Mouse (Mus musculus) liver, embryonic 16.5 days (tissue): ENCODE results near the gene Matn1. TPM values are rescaled to one million over a fixed set of nuclear protein-coding genes. Genes with fewer than 3 reads are reported as not detected.

Experiments used
- ATAC-seq: fragments of 200-750 bp; cut with Nextera tagmentation; 2 replicates; pipeline ENCODE4 v1.8.0; 2017; ENCODE audit warnings: low read depth, mild to moderate bottlenecking, moderate number of reproducible peaks, moderate library complexity
- H3K27ac ChIP-seq: fragments of 300-500 bp; sonication (generic); 2 replicates; pipeline ENCODE4 v1.5.1; 2014; ENCODE audit warnings: mild to moderate bottlenecking, low read length
- H3K27me3 ChIP-seq: fragments of 300-500 bp; sonication (generic); 2 replicates; pipeline ENCODE4 v1.6.1; 2014; ENCODE audit warnings: low read depth, low read length, mixed read lengths; ENCODE audit not compliant: control insufficient read depth, insufficient read depth
- H3K36me3 ChIP-seq: fragments of 300-500 bp; sonication (generic); 2 replicates; pipeline ENCODE4 v1.6.1; 2014; ENCODE audit warnings: mild to moderate bottlenecking; ENCODE audit not compliant: control insufficient read depth, insufficient read depth
- H3K4me1 ChIP-seq: fragments of 300-500 bp; sonication (generic); 2 replicates; pipeline ENCODE4 v1.6.1; 2014; ENCODE audit warnings: low read depth, low read length, mixed read lengths; ENCODE audit not compliant: control insufficient read depth
- H3K4me2 ChIP-seq: fragments of 300-500 bp; sonication (generic); 2 replicates; pipeline ENCODE4 v1.6.1; 2014; ENCODE audit warnings: low read depth, low read length, mixed read lengths
- H3K4me3 ChIP-seq: fragments of 300-500 bp; sonication (generic); 2 replicates; pipeline ENCODE4 v1.5.1; 2014; ENCODE audit warnings: low read depth, mild to moderate bottlenecking, low read length
- H3K9ac ChIP-seq: fragments of 300-500 bp; sonication (generic); 2 replicates; pipeline ENCODE4 v1.6.1; 2014; ENCODE audit warnings: low read depth, low read length
- H3K9me3 ChIP-seq: fragments of 300-500 bp; sonication (generic); replicated peaks from 2 replicates; pipeline ENCODE4 v1.6.1; 2016; ENCODE audit warnings: low read length; ENCODE audit not compliant: control insufficient read depth
- WGBS: fragments of 180-500 bp; shearing (Covaris S2); extraction: QIAGEN DNeasy Blood & Tissue Kit; methylation state at CpG from one replicate; pipeline ENCODE4 v1.1.7; 2014; ENCODE audit not compliant: insufficient replicate concordance; 5-methylcytosine and 5-hydroxymethylcytosine counted together
- polyA plus RNA-seq: library from polyadenylated mRNA; unstranded; fragments of >200 nt; fragmentation: Nextera tagmentation; extraction: Ambion mirVana; gene quantifications from 2 replicates; pipeline ENCODE4 v1.2.1, GENCODE M21; 2015

Gene Matn1
- polyA plus RNA-seq, 1 experiment from 2014 or later = 0.04 TPM

DNA sequence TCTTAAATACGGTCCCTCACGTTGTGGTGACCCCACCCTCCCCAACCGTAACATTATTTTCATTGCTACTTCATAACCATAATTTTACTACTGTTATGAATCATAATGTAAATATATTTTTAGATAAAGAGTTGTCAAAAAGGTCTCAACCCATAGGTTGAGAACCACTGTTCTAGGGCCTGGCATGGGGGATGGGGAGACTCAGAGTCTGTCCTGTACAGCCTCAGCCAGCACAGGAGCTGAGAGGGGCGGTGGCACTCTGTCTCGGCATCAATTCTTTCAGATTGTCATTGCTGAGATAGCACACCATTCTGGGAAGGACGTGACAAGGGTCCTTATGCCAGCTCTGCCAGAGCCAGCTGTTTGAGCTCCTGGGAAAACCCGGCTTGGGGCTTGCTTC lies 29.7 kb upstream of the Matn1 start:
- peaks cover 6% of the 10 kb centered on the region for H3K4me1 ChIP-seq
- 16% methylated on average over 7 of the region's 7 CpGs for WGBS
- no peak for ATAC-seq
- H3K27ac ChIP-seq = no peak overlapping the region
- no peaks in the 10 kb centered on the region for H3K9me3 ChIP-seq
- peak overlapping the region; percentile 46 for H3K4me3 ChIP-seq
- no peaks in the 10 kb centered on the region for H3K36me3 ChIP-seq
- H3K9ac ChIP-seq = no peak overlapping the region
- H3K4me2 ChIP-seq = peak overlapping the region; percentile 17
- no peaks in the 10 kb centered on the region for H3K27me3 ChIP-seq

GRCm38 (mm10) chr4:130915006-130915667 lies 29.0 kb upstream of the Matn1 start:
- ATAC-seq = no peak
- H3K4me2 ChIP-seq = peak overlapping the region; percentile 22
- H3K4me3 ChIP-seq = peak overlapping the region; percentile 46
- no peaks in the 10 kb centered on the region for H3K9me3 ChIP-seq
- H3K9ac ChIP-seq = no peak overlapping the region
- peaks cover 6% of the 10 kb centered on the region for H3K4me1 ChIP-seq
- no peak overlapping the region for H3K27ac ChIP-seq
- no peaks in the 10 kb centered on the region for H3K27me3 ChIP-seq
- WGBS = 18% methylated on average over 12 of the region's 12 CpGs
- H3K36me3 ChIP-seq = no peaks in the 10 kb centered on the region

DNA sequence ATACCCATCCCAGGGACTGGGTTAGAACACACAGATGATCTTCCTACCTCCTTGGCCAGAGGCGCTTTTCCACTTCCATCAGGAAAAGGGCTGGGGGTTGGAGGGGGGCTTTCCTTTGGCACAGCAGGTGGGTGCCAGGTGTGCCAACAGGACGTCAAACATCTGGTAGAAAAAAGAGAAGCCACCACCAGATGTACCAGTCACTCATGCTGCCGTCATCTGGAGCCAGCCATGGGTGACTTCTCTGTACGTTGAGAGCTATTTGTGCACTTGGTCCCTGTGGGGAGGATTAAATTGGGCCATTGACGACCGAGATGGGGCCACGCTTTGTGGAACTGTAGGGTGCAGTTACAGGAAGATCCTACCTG lies 28.5 kb upstream of the Matn1 start:
- peak overlapping the region; percentile 46; the same call in 1 of the 2 replicates for H3K4me3 ChIP-seq
- H3K4me1 ChIP-seq = peaks cover under 1% of the 10 kb centered on the region
- H3K4me2 ChIP-seq = peak overlapping the region; percentile 22; the same call in 1 of the 2 replicates

DNA sequence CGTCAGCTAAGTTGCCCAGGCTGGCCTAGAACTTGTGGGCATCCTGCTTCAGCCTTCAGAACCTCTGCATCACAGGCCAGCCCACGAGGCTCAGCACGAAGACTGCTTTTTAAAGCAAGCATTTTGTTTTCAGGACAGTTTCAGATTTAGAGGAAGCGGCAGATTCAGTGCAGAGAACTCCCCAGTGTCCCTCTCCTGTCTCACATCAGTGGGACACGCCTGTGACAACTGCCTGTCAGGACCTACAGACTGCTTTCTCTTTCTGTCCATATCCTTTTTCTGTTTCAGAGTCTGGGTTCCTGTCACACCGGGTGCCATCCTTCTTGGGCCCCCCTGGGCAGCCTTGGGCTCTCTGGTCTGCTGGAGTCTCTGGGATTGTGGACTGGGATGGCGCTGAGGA lies 27.5 kb upstream of the Matn1 start:
- H3K9ac ChIP-seq = no peak overlapping the region
- H3K4me3 ChIP-seq = no peak overlapping the region
- H3K4me1 ChIP-seq = peaks cover 3% of the 10 kb centered on the region
- H3K36me3 ChIP-seq = no peaks in the 10 kb centered on the region
- ATAC-seq = no peak
- H3K27ac ChIP-seq = no peak overlapping the region
- H3K4me2 ChIP-seq = no peak overlapping the region
- 51% methylated on average over 7 of the region's 7 CpGs for WGBS
- no peaks in the 10 kb centered on the region for H3K9me3 ChIP-seq
- no peaks in the 10 kb centered on the region for H3K27me3 ChIP-seq

More for the DNA sequence above, 28.5 kb upstream of the Matn1 start:
- Histone ChIP-seq H3K27me3 (no peaks in the 10 kb centered on the region), H3K27ac (no peak overlapping the region), H3K36me3 (no peaks in the 10 kb centered on the region), H3K9ac (no peak overlapping the region), H3K9me3 (no peaks in the 10 kb centered on the region)
- WGBS = 31% methylated on average over 7 of the region's 7 CpGs
- ATAC-seq = no peak

- Histone ChIP-seq H3K4me1 (peaks cover 3% of the 10 kb centered on the region), H3K9me3 (no peaks in the 10 kb centered on the region), H3K4me3 (no peak overlapping the region), H3K4me2 (no peak overlapping the region), H3K27me3 (no peaks in the 10 kb centered on the region), H3K36me3 (no peaks in the 10 kb centered on the region), H3K9ac (no peak overlapping the region), H3K27ac (no peak overlapping the region)
- WGBS = 56% methylated on average over 4 of the region's 4 CpGs
- ATAC-seq = no peak
These were observed 26.6 kb upstream of the Matn1 start for GRCm38 (mm10) chr4:130917564-130917963.

GRCm38 (mm10) chr4:130918805-130919749 lies 25.1 kb upstream of the Matn1 start:
- Histone ChIP-seq H3K27ac (no peak overlapping the region), H3K27me3 (no peaks in the 10 kb centered on the region), H3K4me3 (no peak overlapping the region), H3K9me3 (no peaks in the 10 kb centered on the region), H3K4me2 (no peak overlapping the region), H3K4me1 (peaks cover 3% of the 10 kb centered on the region), H3K9ac (no peak overlapping the region), H3K36me3 (no peaks in the 10 kb centered on the region)
- no peak for ATAC-seq
- WGBS = 45% methylated on average over 10 of the region's 10 CpGs

- Histone ChIP-seq H3K27me3 (no peaks in the 10 kb centered on the region), H3K36me3 (no peaks in the 10 kb centered on the region), H3K27ac (no peak overlapping the region), H3K4me1 (peaks cover 3% of the 10 kb centered on the region; the same call in 1 of the 2 replicates), H3K9me3 (no peaks in the 10 kb centered on the region), H3K4me2 (no peak overlapping the region), H3K4me3 (no peak overlapping the region), H3K9ac (no peak overlapping the region)
- ATAC-seq = no peak
- WGBS = 50% methylated on average over 9 of the region's 9 CpGs
These were observed 24.3 kb upstream of the Matn1 start for GRCm38 (mm10) chr4:130919750-130920356.

DNA sequence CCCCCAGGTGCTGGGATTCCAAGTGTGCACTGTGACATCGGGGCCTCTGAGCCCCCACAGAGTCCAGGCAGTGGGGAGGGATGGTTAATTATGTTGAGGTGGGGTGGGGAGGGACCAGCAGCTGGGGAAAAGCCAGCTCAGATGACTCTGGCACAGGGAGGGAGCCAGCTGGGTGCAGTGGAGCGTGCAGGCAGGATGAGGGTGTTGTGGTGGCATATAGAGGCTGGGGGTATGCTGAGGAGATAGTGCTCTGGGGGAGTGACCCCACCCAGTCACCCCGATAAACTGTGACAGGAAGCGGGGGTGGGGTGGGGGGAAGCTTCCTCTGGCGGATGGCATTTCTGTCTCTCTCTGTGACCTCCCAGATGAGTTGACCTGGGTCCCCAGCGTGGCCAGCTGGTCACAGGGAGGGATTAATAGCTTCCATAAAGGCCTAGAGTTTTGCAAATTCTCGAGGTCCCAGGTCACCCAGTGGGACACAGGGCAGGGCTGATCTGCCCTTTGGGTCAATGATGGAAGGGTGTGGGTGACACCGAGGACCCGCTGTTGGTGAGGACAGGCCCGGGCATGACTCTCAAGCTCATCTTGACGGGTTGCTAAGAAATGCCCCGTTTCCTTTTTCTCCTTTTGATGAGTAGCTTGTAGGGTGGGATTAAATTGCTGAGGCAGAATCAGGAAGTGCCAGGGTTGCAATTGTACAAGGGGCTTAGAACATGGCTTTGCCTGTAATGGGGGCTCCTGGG lies 23.1 kb upstream of the Matn1 start:
- Histone ChIP-seq H3K9me3 (no peaks in the 10 kb centered on the region), H3K36me3 (no peaks in the 10 kb centered on the region), H3K4me2 (no peak overlapping the region), H3K4me1 (peaks cover 3% of the 10 kb centered on the region; the same call in 1 of the 2 replicates), H3K27me3 (no peaks in the 10 kb centered on the region), H3K27ac (no peak overlapping the region), H3K4me3 (no peak overlapping the region), H3K9ac (no peak overlapping the region)
- peak; percentile 35; the same call in 1 of the 2 replicates for ATAC-seq
- WGBS = 21% methylated on average over 12 of the region's 12 CpGs
